Mouse (Mus musculus) neutrophil, adult 5-6 weeks (primary cell): ENCODE measurements around the gene Aagab. TPM values are rescaled to one million over a fixed set of nuclear protein-coding genes. Genes with fewer than 3 reads are reported as not detected.

ENCODE experiments used
- ATAC-seq: fragments of 151-379, 151-347 bp; 2 replicates; pipeline ENCODE4 v1.8.0; 2017; ENCODE audit warnings: mild to moderate bottlenecking, moderate TSS enrichment; ENCODE audit not compliant: insufficient number of reproducible peaks, poor library complexity, low FRiP score, severe bottlenecking; ENCODE audit errors: extremely low read depth
- total RNA-seq: library from RNA; stranded (forward); fragments of 200-1000 nt; gene quantifications from 2 replicates; pipeline ENCODE4 v1.2.3, GENCODE M21; 2017

Aagab gene
- total RNA-seq, 1 experiment from 2014 or later, result 49.1 TPM

GRCm38 (mm10) chr9:63664792-63665646 lies 62.6 kb downstream of the Aagab start:
- ATAC-seq, result no peak

- ATAC-seq, result no peak
Observed at GRCm38 (mm10) chr9:63666612-63667372, 64.3 kb downstream of the Aagab start.

GRCm38 (mm10) chr9:63667373-63667724 lies 64.9 kb downstream of the Aagab start:
- ATAC-seq, result no peak

- ATAC-seq, result no peak
Observed at GRCm38 (mm10) chr9:63668621-63669020, 66.2 kb downstream of the Aagab start.

- ATAC-seq, result no peak
Observed at GRCm38 (mm10) chr9:63669816-63670215, 67.4 kb downstream of the Aagab start.

GRCm38 (mm10) chr9:63672797-63673493 lies 70.5 kb downstream of the Aagab start:
- no peak for ATAC-seq

- ATAC-seq, result no peak
Observed at GRCm38 (mm10) chr9:63673494-63673805, 71.0 kb downstream of the Aagab start.

GRCm38 (mm10) chr9:63674613-63675012 lies 72.2 kb downstream of the Aagab start:
- no peak for ATAC-seq

- no peak for ATAC-seq
Observed at GRCm38 (mm10) chr9:63677621-63678020, 75.2 kb downstream of the Aagab start.

- peak; percentile 48; the same call in 1 of the 2 replicates for ATAC-seq
Observed at GRCm38 (mm10) chr9:63678076-63678475, 75.6 kb downstream of the Aagab start.

GRCm38 (mm10) chr9:63682301-63682700 lies 79.8 kb downstream of the Aagab start:
- no peak for ATAC-seq

GRCm38 (mm10) chr9:63682943-63683342 lies 80.5 kb downstream of the Aagab start:
- ATAC-seq, result no peak

GRCm38 (mm10) chr9:63684277-63684676 lies 81.8 kb downstream of the Aagab start:
- ATAC-seq, result no peak

GRCm38 (mm10) chr9:63685352-63685751 lies 82.9 kb downstream of the Aagab start:
- no peak for ATAC-seq

GRCm38 (mm10) chr9:63687413-63688015 lies 85.1 kb downstream of the Aagab start:
- no peak for ATAC-seq

- ATAC-seq, result no peak
Observed at GRCm38 (mm10) chr9:63690511-63690910, 88.1 kb downstream of the Aagab start.

- no peak for ATAC-seq
Observed at GRCm38 (mm10) chr9:63691960-63692359, 89.5 kb downstream of the Aagab start.
